Mouse (Mus musculus) MEL (cell line): ENCODE measurements around the gene Aurkaip1. TPM values are rescaled to one million over a fixed set of nuclear protein-coding genes. Genes with fewer than 3 reads are reported as not detected.
A peak's percentile ranks its signal among the peaks of the same experiment; 100 is the strongest.

Experiments used
- DNase-seq: peaks from one replicate; pipeline ENCODE4 v3.0.0; 2011; ENCODE audit warnings: low read depth, low spot score
- H3K27ac ChIP-seq: 2 replicates; pipeline ENCODE4 v1.5.1; 2012; ENCODE audit warnings: low read depth, mild to moderate bottlenecking, control low read depth, low read length, moderate library complexity; ENCODE audit not compliant: control insufficient read depth
- H3K27me3 ChIP-seq, 2 experiments: fragments of 150-350 bp in 1 of 2; sonication (generic) in 1 of 2; 2 replicates each; pipeline ENCODE4 v1.6.1; 2012; ENCODE audit warnings: low read length in 2 of 2, mild to moderate bottlenecking in 2 of 2, improper control_type of control experiment in 1 of 2, moderate library complexity in 1 of 2; ENCODE audit not compliant: insufficient read depth in 2 of 2, control insufficient read depth in 1 of 2
- H3K36me3 ChIP-seq, 2 experiments: 2 replicates each; pipeline ENCODE4 v1.6.1; 2012 to 2014; ENCODE audit warnings: low read length in 2 of 2, improper control_type of control experiment in 1 of 2, inconsistent platforms in 1 of 2, mild to moderate bottlenecking in 1 of 2; ENCODE audit not compliant: insufficient read depth in 2 of 2, control insufficient read depth in 1 of 2
- H3K4me1 ChIP-seq, 2 experiments: fragments of 150-350 bp in 1 of 2; sonication (generic) in 1 of 2; 2 replicates each; pipeline ENCODE4 v1.6.1; 2012; ENCODE audit warnings: low read length in 2 of 2, improper control_type of control experiment in 1 of 2, mild to moderate bottlenecking in 1 of 2; ENCODE audit not compliant: insufficient read depth in 2 of 2, control insufficient read depth in 1 of 2
- H3K4me3 ChIP-seq, 2 experiments: fragments of 150-350 bp in 1 of 2; sonication (generic) in 1 of 2; 2 replicates each; pipeline ENCODE4 v1.5.1; 2012; ENCODE audit warnings: low read depth in 2 of 2, low read length in 2 of 2, mild to moderate bottlenecking in 2 of 2, moderate library complexity in 2 of 2, control low read depth in 1 of 2, improper control_type of control experiment in 1 of 2; ENCODE audit not compliant: control insufficient read depth in 1 of 2, insufficient read depth in 1 of 2
- H3K79me2 ChIP-seq: 2 replicates; pipeline ENCODE4 v1.6.1; 2012; ENCODE audit warnings: mild to moderate bottlenecking, low read length, moderate library complexity; ENCODE audit not compliant: control insufficient read depth, poor library complexity, insufficient read depth
- H3K9ac ChIP-seq: 2 replicates; pipeline ENCODE4 v1.6.1; 2012; ENCODE audit warnings: low read depth, mild to moderate bottlenecking, control low read depth, low read length, moderate library complexity; ENCODE audit not compliant: control insufficient read depth, poor library complexity, severe bottlenecking
- H3K9me3 ChIP-seq: fragments of 150-350 bp; sonication (generic); replicated peaks from 2 replicates; pipeline ENCODE4 v1.6.1; 2012; ENCODE audit warnings: mild to moderate bottlenecking, low read length, improper control_type of control experiment, moderate library complexity; ENCODE audit not compliant: insufficient read depth
- BHLHE40 ChIP-seq: IDR thresholded peaks from 2 replicates; pipeline ENCODE4 v1.6.1; 2012; ENCODE audit warnings: low read depth, mild to moderate bottlenecking, inconsistent platforms, low read length, improper control_type of control experiment, borderline replicate concordance
- CHD1 ChIP-seq: IDR thresholded peaks from 2 replicates; pipeline ENCODE4 v1.6.1; 2012; ENCODE audit warnings: low read depth, mild to moderate bottlenecking, inconsistent platforms, low read length, improper control_type of control experiment
- CHD2 ChIP-seq: IDR thresholded peaks from 2 replicates; pipeline ENCODE4 v1.6.1; 2011; ENCODE audit warnings: low read length, improper control_type of control experiment
- CTCF ChIP-seq, 3 experiments: IDR thresholded peaks in 2 of 3; conservative IDR thresholded peaks in 1 of 3; 2 replicates each; pipeline ENCODE4 v1.5.1; 2011 to 2012; ENCODE audit warnings: low read length in 3 of 3, low read depth in 2 of 3, mild to moderate bottlenecking in 2 of 3, improper control_type of control experiment in 1 of 3, inconsistent platforms in 1 of 3, mixed read lengths in 1 of 3, moderate library complexity in 1 of 3; ENCODE audit not compliant: control insufficient read depth in 1 of 3, insufficient read depth in 1 of 3, poor library complexity in 1 of 3, severe bottlenecking in 1 of 3
- E2F4 ChIP-seq: IDR thresholded peaks from 2 replicates; pipeline ENCODE4 v1.6.1; 2011; ENCODE audit warnings: low read depth, low read length, improper control_type of control experiment, borderline replicate concordance
- EP300 ChIP-seq, 2 experiments: IDR thresholded peaks; 2 replicates each; pipeline ENCODE4 v1.6.1; 2011; ENCODE audit warnings: improper control_type of control experiment in 2 of 2, low read length in 2 of 2, low read depth in 1 of 2, mild to moderate bottlenecking in 1 of 2
- ETS1 ChIP-seq: IDR thresholded peaks from 2 replicates; pipeline ENCODE4 v1.6.1; 2012; ENCODE audit warnings: low read depth, mild to moderate bottlenecking, inconsistent platforms, low read length, improper control_type of control experiment, moderate library complexity
- GABPA ChIP-seq: IDR thresholded peaks from 2 replicates; pipeline ENCODE4 v1.6.1; 2012; ENCODE audit warnings: low read depth, mild to moderate bottlenecking, inconsistent platforms, low read length, improper control_type of control experiment, moderate library complexity
- GATA1 ChIP-seq: IDR thresholded peaks from 2 replicates; pipeline ENCODE4 v1.6.1; 2011; ENCODE audit warnings: low read depth, low read length, improper control_type of control experiment
- HCFC1 ChIP-seq: IDR thresholded peaks from 2 replicates; pipeline ENCODE4 v1.6.1; 2012; ENCODE audit warnings: low read depth, mild to moderate bottlenecking, inconsistent platforms, low read length, improper control_type of control experiment, moderate library complexity
- JUND ChIP-seq: IDR thresholded peaks from 2 replicates; pipeline ENCODE4 v1.6.1; 2011; ENCODE audit warnings: low read depth, mild to moderate bottlenecking, improper control_type of control experiment, low read length
- KAT2A ChIP-seq: conservative IDR thresholded peaks from 2 replicates; pipeline ENCODE4 v1.6.1; 2012; ENCODE audit warnings: low read depth, low read length, improper control_type of control experiment, inconsistent platforms
- MAFK ChIP-seq: IDR thresholded peaks from 2 replicates; pipeline ENCODE4 v1.6.1; 2011; ENCODE audit warnings: low read depth, mild to moderate bottlenecking, low read length, improper control_type of control experiment, borderline replicate concordance
- MAX ChIP-seq: IDR thresholded peaks from 2 replicates; pipeline ENCODE4 v1.6.1; 2011; ENCODE audit warnings: low read length, improper control_type of control experiment
- MAZ ChIP-seq: IDR thresholded peaks from 2 replicates; pipeline ENCODE4 v1.6.1; 2012; ENCODE audit warnings: low read depth, mild to moderate bottlenecking, inconsistent platforms, low read length, improper control_type of control experiment
- MEF2A ChIP-seq: IDR thresholded peaks from 2 replicates; pipeline ENCODE4 v1.6.1; 2014; ENCODE audit warnings: low read depth, mild to moderate bottlenecking, inconsistent platforms, low read length, improper control_type of control experiment; ENCODE audit not compliant: poor library complexity, insufficient replicate concordance, severe bottlenecking; ENCODE audit errors: extremely low read depth
- MXI1 ChIP-seq: IDR thresholded peaks from 2 replicates; pipeline ENCODE4 v1.6.1; 2011; ENCODE audit warnings: mild to moderate bottlenecking, low read depth, low read length, improper control_type of control experiment
- MYB ChIP-seq: IDR thresholded peaks from 2 replicates; pipeline ENCODE4 v1.6.1; 2011; ENCODE audit warnings: mild to moderate bottlenecking, low read depth, low read length, improper control_type of control experiment
- MYC ChIP-seq: IDR thresholded peaks from 2 replicates; pipeline ENCODE4 v1.6.1; 2011; ENCODE audit warnings: low read depth, mild to moderate bottlenecking, low read length, improper control_type of control experiment, moderate library complexity
- NELFE ChIP-seq: IDR thresholded peaks from 2 replicates; pipeline ENCODE4 v1.6.1; 2011; ENCODE audit warnings: low read depth, low read length, improper control_type of control experiment
- NRF1 ChIP-seq: IDR thresholded peaks from 2 replicates; pipeline ENCODE4 v1.6.1; 2014; ENCODE audit warnings: low read depth, mild to moderate bottlenecking, inconsistent platforms, low read length, improper control_type of control experiment, moderate library complexity; ENCODE audit not compliant: poor library complexity, insufficient read depth, severe bottlenecking
- POLR2A ChIP-seq, 2 experiments: IDR thresholded peaks; 2 replicates each; pipeline ENCODE4 v1.6.1; 2011 to 2012; ENCODE audit warnings: low read length in 2 of 2, mild to moderate bottlenecking in 2 of 2, control low read depth in 1 of 2, improper control_type of control experiment in 1 of 2, low read depth in 1 of 2, moderate library complexity in 1 of 2; ENCODE audit not compliant: control insufficient read depth in 1 of 2, insufficient read depth in 1 of 2, poor library complexity in 1 of 2
- POLR2AphosphoS2 ChIP-seq: IDR thresholded peaks from 2 replicates; pipeline ENCODE4 v1.6.1; 2011; ENCODE audit warnings: low read length, improper control_type of control experiment
- POLR2AphosphoS5 ChIP-seq: IDR thresholded peaks from 2 replicates; pipeline ENCODE4 v1.6.1; 2012; ENCODE audit warnings: low read depth, borderline replicate concordance, mild to moderate bottlenecking, inconsistent platforms, low read length, moderate library complexity, mixed read lengths
- RAD21 ChIP-seq: IDR thresholded peaks from 2 replicates; pipeline ENCODE4 v1.6.1; 2011; ENCODE audit warnings: mild to moderate bottlenecking, low read depth, low read length, improper control_type of control experiment
- RCOR1 ChIP-seq: IDR thresholded peaks from 2 replicates; pipeline ENCODE4 v1.6.1; 2012; ENCODE audit warnings: low read depth, mild to moderate bottlenecking, inconsistent platforms, low read length, improper control_type of control experiment
- SIN3A ChIP-seq: IDR thresholded peaks from 2 replicates; pipeline ENCODE4 v1.6.1; 2012; ENCODE audit warnings: low read length, improper control_type of control experiment, inconsistent platforms
- TAL1 ChIP-seq: IDR thresholded peaks from 2 replicates; pipeline ENCODE4 v1.6.1; 2012; ENCODE audit warnings: mild to moderate bottlenecking, inconsistent platforms, low read length, moderate library complexity, mixed read lengths
- TCF12 ChIP-seq: IDR thresholded peaks from 2 replicates; pipeline ENCODE4 v1.6.1; 2014; ENCODE audit warnings: low read depth, mild to moderate bottlenecking, inconsistent platforms, low read length, improper control_type of control experiment, moderate library complexity
- UBTF ChIP-seq: IDR thresholded peaks from 2 replicates; pipeline ENCODE4 v1.6.1; 2012; ENCODE audit warnings: low read depth, mild to moderate bottlenecking, inconsistent platforms, low read length, improper control_type of control experiment, moderate library complexity, borderline replicate concordance; ENCODE audit not compliant: insufficient read depth
- USF1 ChIP-seq: IDR thresholded peaks from 2 replicates; pipeline ENCODE4 v1.6.1; 2014; ENCODE audit warnings: low read depth, mild to moderate bottlenecking, inconsistent platforms, low read length, improper control_type of control experiment, moderate library complexity
- USF2 ChIP-seq, 2 experiments: IDR thresholded peaks; 2 replicates each; pipeline ENCODE4 v1.6.1; 2011 to 2012; ENCODE audit warnings: improper control_type of control experiment in 2 of 2, low read length in 2 of 2, borderline replicate concordance in 1 of 2, inconsistent platforms in 1 of 2, low read depth in 1 of 2, mild to moderate bottlenecking in 1 of 2; ENCODE audit not compliant: insufficient read depth in 1 of 2
- ZC3H11A ChIP-seq: IDR thresholded peaks from 2 replicates; pipeline ENCODE4 v1.6.1; 2012; ENCODE audit warnings: low read depth, mild to moderate bottlenecking, inconsistent platforms, low read length, improper control_type of control experiment
- ZKSCAN1 ChIP-seq: IDR thresholded peaks from 2 replicates; pipeline ENCODE4 v1.6.1; 2012; ENCODE audit warnings: low read depth, mild to moderate bottlenecking, inconsistent platforms, low read length, improper control_type of control experiment, moderate library complexity
- ZMIZ1 ChIP-seq: IDR thresholded peaks from 2 replicates; pipeline ENCODE4 v1.6.1; 2012; ENCODE audit warnings: low read depth, mild to moderate bottlenecking, inconsistent platforms, low read length, improper control_type of control experiment, moderate library complexity
- ZNF384 ChIP-seq: IDR thresholded peaks from 2 replicates; pipeline ENCODE4 v1.6.1; 2012; ENCODE audit warnings: low read depth, mild to moderate bottlenecking, inconsistent platforms, low read length, improper control_type of control experiment
- polyA plus RNA-seq, 2 experiments: library from polyadenylated mRNA; stranded (reverse) in 1 of 2; unstranded in 1 of 2; fragments of >175 nt in 1 of 2; fragments of >200 nt in 1 of 2; gene quantifications; 2 replicates each; pipeline versions ENCODE4 v1.2.1 to v1.2.4; 2012; ENCODE audit warnings: low replicate concordance in 2 of 2, low read depth in 1 of 2; ENCODE audit not compliant: insufficient read length in 2 of 2, insufficient read depth in 1 of 2, missing spikeins in 1 of 2
- total RNA-seq: library from RNA; depleted of rRNA; stranded (reverse); fragments of 300-350 nt; gene quantifications from 2 replicates; pipeline ENCODE4 v1.2.3, GENCODE M21; 2012

Aurkaip1 gene
- total and polyA plus RNA-seq, 3 experiments = 153 to 203 TPM; not detected in 1

GRCm38 (mm10) chr4:155846871-155847578 lies 16.0 kb downstream of the Aurkaip1 start, which contains the start of gene Dvl1:
Gene Dvl1 (plus strand): TSS chr4:155847402.
- DNase-seq = peak; percentile 87
- Histone ChIP-seq H3K9me3 (no peaks in the 10 kb centered on the region), H3K4me3 (peak within 1 kb of the TSS; percentile 75 to 98), H3K4me1 (peaks cover 19 to 34% of the 10 kb centered on the region in 2 experiments), H3K27ac (no peak within 1 kb of the TSS), H3K9ac (peak within 1 kb of the TSS; percentile 82), H3K36me3 (peaks cover 0 to 15% of the 10 kb centered on the region in 2 experiments; a peak in 3 of 4 replicates), H3K27me3 (no peaks in the 10 kb centered on the region), H3K79me2 (peaks cover 44% of the 10 kb centered on the region)
- TF ChIP-seq ZMIZ1 (no peak), POLR2A (IDR thresholded peaks at IDR 0.05; ENCODE audit: control insufficient read depth in 1 of 2, insufficient read depth in 1 of 2, low read depth in 1 of 2, low read length in 2 of 2, poor library complexity in 1 of 2) (peak; percentile 68 to 72; a peak in 3 of 4 replicates), USF2 (IDR thresholded peaks at IDR 0.05; ENCODE audit: borderline replicate concordance in 1 of 2, insufficient read depth in 1 of 2, low read depth in 1 of 2, low read length in 2 of 2) (no peak), TAL1 (no peak), CTCF (IDR thresholded peaks at IDR 0.05 in 2 of 3, conservative IDR thresholded peaks at IDR 0.05 in 1 of 3; ENCODE audit: control insufficient read depth in 1 of 3, insufficient read depth in 1 of 3, low read depth in 2 of 3, low read length in 3 of 3, poor library complexity in 1 of 3, severe bottlenecking in 1 of 3) (peak in 2 of 3 experiments; percentile 58 to 80; a peak in 4 of 6 replicates), ETS1 (no peak), ZNF384 (no peak), UBTF (no peak), BHLHE40 (no peak), MYC (no peak), POLR2AphosphoS2 (peak; percentile 50; the same call in 1 of the 2 replicates), TCF12 (peak; percentile 46; the same call in 1 of the 2 replicates), CHD1 (no peak), E2F4 (no peak), SIN3A (peak; percentile 8; the same call in 1 of the 2 replicates), MYB (no peak), JUND (no peak), NELFE (peak; percentile 64), RCOR1 (no peak), KAT2A (no peak; the same call in 1 of the 2 replicates), USF1 (no peak), RAD21 (no peak), CHD2 (no peak), MXI1 (peak; percentile 15; the same call in 1 of the 2 replicates), ZKSCAN1 (no peak), POLR2AphosphoS5 (no peak), GATA1 (no peak), HCFC1 (no peak), NRF1 (peak; percentile 86), MEF2A (no peak), EP300 (IDR thresholded peaks at IDR 0.05; ENCODE audit: low read depth in 1 of 2, low read length in 2 of 2) (no peak), GABPA (no peak), MAX (no peak), MAZ (peak; percentile 84; the same call in 1 of the 2 replicates), ZC3H11A (no peak), MAFK (no peak)
